Mouse (Mus musculus) adipocyte (in vitro differentiated cells): ENCODE measurements around the gene Gbf1.
"Not testable (repeated sequence)": the region's sequence is repeated elsewhere in the genome, so short reads cannot be mapped to it uniquely, and the experiment has no call there.

ENCODE experiments used
- DNase-seq: peaks from one replicate; pipeline ENCODE4 v3.0.0-alpha.2; 2016; ENCODE audit warnings: low spot score

The Gbf1 gene

GRCm38 (mm10) chr19:46147511-46148371, 4.6 kb upstream of the Gbf1 start, which contains the start of gene Pitx3:
Gene Pitx3 (minus strand): TSS chr19:46148326.
- no peak for DNase-seq

- peak; percentile 43 for DNase-seq
These were observed 3.9 kb upstream of the Gbf1 start for GRCm38 (mm10) chr19:46148372-46148760.

GRCm38 (mm10) chr19:46149091-46149490, 3.2 kb upstream of the Gbf1 start:
- DNase-seq = no peak

GRCm38 (mm10) chr19:46165950-46166349, 13.6 kb downstream of the Gbf1 start:
- DNase-seq = no peak

- DNase-seq = not testable (repeated sequence)
These were observed 14.9 kb downstream of the Gbf1 start for GRCm38 (mm10) chr19:46167169-46167568.

- no peak for DNase-seq
These were observed 17.1 kb downstream of the Gbf1 start for GRCm38 (mm10) chr19:46169396-46169795.

GRCm38 (mm10) chr19:46169913-46170312, 17.6 kb downstream of the Gbf1 start:
- no peak for DNase-seq

GRCm38 (mm10) chr19:46172541-46172940, 20.2 kb downstream of the Gbf1 start:
- DNase-seq = no peak

GRCm38 (mm10) chr19:46175173-46175572, 22.9 kb downstream of the Gbf1 start:
- no peak for DNase-seq

GRCm38 (mm10) chr19:46177046-46177445, 24.7 kb downstream of the Gbf1 start:
- DNase-seq = no peak

GRCm38 (mm10) chr19:46180274-46180673, 28.0 kb downstream of the Gbf1 start:
- DNase-seq = no peak

- no peak for DNase-seq
These were observed 29.9 kb downstream of the Gbf1 start for GRCm38 (mm10) chr19:46182241-46182640.

GRCm38 (mm10) chr19:46186611-46187010, 34.3 kb downstream of the Gbf1 start:
- DNase-seq = peak; percentile 18

- no peak for DNase-seq
These were observed 34.9 kb downstream of the Gbf1 start for GRCm38 (mm10) chr19:46187203-46187602.

GRCm38 (mm10) chr19:46198293-46198692, 46.0 kb downstream of the Gbf1 start:
- DNase-seq = no peak

GRCm38 (mm10) chr19:46198891-46199290, 46.6 kb downstream of the Gbf1 start:
- no peak for DNase-seq

- DNase-seq = no peak
These were observed 51.9 kb downstream of the Gbf1 start for GRCm38 (mm10) chr19:46204166-46204565.

GRCm38 (mm10) chr19:46205680-46206079, 53.4 kb downstream of the Gbf1 start:
- no peak for DNase-seq

- no peak for DNase-seq
These were observed 58.6 kb downstream of the Gbf1 start for GRCm38 (mm10) chr19:46210951-46211350.

- DNase-seq = no peak
These were observed 62.2 kb downstream of the Gbf1 start for GRCm38 (mm10) chr19:46214541-46214940.

GRCm38 (mm10) chr19:46215401-46215800, 63.1 kb downstream of the Gbf1 start:
- DNase-seq = no peak

- no peak for DNase-seq
These were observed 64.4 kb downstream of the Gbf1 start for GRCm38 (mm10) chr19:46216716-46217115.

- DNase-seq = not testable (repeated sequence)
These were observed 65.0 kb downstream of the Gbf1 start for GRCm38 (mm10) chr19:46217347-46217746.

- DNase-seq = no peak
These were observed 67.8 kb downstream of the Gbf1 start for GRCm38 (mm10) chr19:46220116-46220515.
